Mouse (Mus musculus): ENCODE results near the gene Trim13.

- TF ChIP-seq POLR2A (IDR thresholded peaks at IDR 0.05; ENCODE audit: borderline replicate concordance, control insufficient read depth, low read depth, low read length) (no peak), CTCF (IDR thresholded peaks at IDR 0.05; ENCODE audit: control insufficient read depth, insufficient read depth, low read length) (peak; percentile 98)
These were observed 26.7 kb upstream of the Trim13 start for GRCm38 (mm10) chr14:61571366-61571765.
